Mouse (Mus musculus) limb, embryonic 13.5 days (tissue): ENCODE measurements around the gene Agxt2. TPM values are rescaled to one million over a fixed set of nuclear protein-coding genes. Genes with fewer than 3 reads are reported as not detected.

Experiments used
- ATAC-seq: fragments of 200-750 bp; cut with Nextera tagmentation; 2 replicates; pipeline ENCODE4 v1.8.0; 2017; ENCODE audit warnings: low read depth, moderate number of reproducible peaks, moderate TSS enrichment; ENCODE audit not compliant: low FRiP score
- H3K27ac ChIP-seq: fragments of 300-500 bp; sonication (generic); 2 replicates; pipeline ENCODE4 v1.5.1; 2015; ENCODE audit warnings: inconsistent platforms, mild to moderate bottlenecking, moderate library complexity
- H3K27me3 ChIP-seq: fragments of 300-500 bp; sonication (generic); 2 replicates; pipeline ENCODE4 v1.6.1; 2015; ENCODE audit warnings: mild to moderate bottlenecking, inconsistent platforms
- H3K36me3 ChIP-seq: fragments of 300-500 bp; sonication (generic); 2 replicates; pipeline ENCODE4 v1.6.1; 2015; ENCODE audit warnings: inconsistent platforms, mild to moderate bottlenecking, moderate library complexity
- H3K4me1 ChIP-seq: fragments of 300-500 bp; sonication (generic); 2 replicates; pipeline ENCODE4 v1.6.1; 2015; ENCODE audit warnings: inconsistent platforms
- H3K4me2 ChIP-seq: fragments of 300-500 bp; sonication (generic); replicated peaks from 2 replicates; pipeline ENCODE4 v1.6.1; 2015; ENCODE audit warnings: inconsistent platforms, mild to moderate bottlenecking, moderate library complexity
- H3K4me3 ChIP-seq: fragments of 300-500 bp; sonication (generic); 2 replicates; pipeline ENCODE4 v1.5.1; 2015; ENCODE audit warnings: moderate library complexity, mild to moderate bottlenecking, inconsistent platforms
- H3K9ac ChIP-seq: fragments of 300-500 bp; sonication (generic); 2 replicates; pipeline ENCODE4 v1.6.1; 2015; ENCODE audit warnings: mild to moderate bottlenecking, inconsistent platforms
- H3K9me3 ChIP-seq: fragments of 300-500 bp; sonication (generic); 2 replicates; pipeline ENCODE4 v1.6.1; 2016; ENCODE audit warnings: inconsistent platforms
- WGBS: fragments of 180-500 bp; shearing (Covaris S2); methylation state at CpG from one replicate; pipeline ENCODE4 v1.1.7; 2015; 5-methylcytosine and 5-hydroxymethylcytosine counted together
- polyA plus RNA-seq: library from polyadenylated mRNA; unstranded; fragments of >200 nt; fragmentation: Nextera tagmentation; extraction: Ambion mirVana; gene quantifications from 2 replicates; pipeline ENCODE4 v1.2.1, GENCODE M21; 2015

The Agxt2 gene
- not detected in 2 replicates for polyA plus RNA-seq

DNA sequence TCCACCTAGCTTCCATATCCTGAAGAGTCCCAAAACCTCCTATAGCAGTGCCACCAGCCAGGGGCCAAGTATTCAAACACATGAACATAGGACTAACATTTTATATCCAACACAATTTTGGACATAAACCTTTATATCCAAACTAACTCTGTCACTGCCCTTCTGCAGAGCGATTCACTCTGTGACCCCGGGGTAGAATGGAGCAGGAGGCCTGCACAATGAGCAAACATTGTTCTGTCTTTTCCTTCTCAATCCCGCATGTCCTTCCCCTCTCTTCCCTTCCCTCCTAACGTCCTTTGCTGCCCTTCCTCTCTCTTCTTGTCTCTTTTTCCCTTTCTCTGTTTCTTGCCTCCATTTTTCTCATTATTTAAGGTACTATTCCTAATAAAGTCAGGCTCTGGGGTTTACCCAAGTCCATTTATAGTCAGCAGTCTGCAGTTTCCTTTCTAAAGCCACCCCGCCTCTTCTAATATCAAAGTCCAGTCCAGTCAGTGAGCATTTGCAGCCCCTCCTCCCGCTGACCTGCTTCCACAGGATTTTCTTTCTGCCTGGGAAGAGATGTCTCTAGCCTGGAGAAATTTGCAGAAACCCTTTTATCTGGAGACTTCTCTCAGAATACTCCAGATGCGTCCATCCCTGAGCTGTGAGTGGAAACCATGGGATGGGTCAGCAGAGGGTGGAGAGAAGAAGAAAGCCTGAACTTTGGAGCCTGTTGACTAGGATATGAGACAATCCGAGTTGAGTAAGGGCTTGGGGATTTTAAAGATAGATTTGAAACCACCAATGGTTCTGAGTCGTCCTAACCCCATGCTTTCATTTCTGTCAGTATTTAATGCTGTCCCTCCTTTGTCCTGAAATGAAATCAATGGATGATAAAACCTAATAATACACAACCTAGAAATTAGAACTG lies at the start of gene Agxt2:
TSS of gene Agxt2 (plus strand) at position 494 of the 910 bp plus-strand sequence.
- WGBS, result 81% methylated on average over 9 of the region's 9 CpGs
- no peak within 1 kb of the TSS for H3K27ac ChIP-seq
- no peaks in the 10 kb centered on the region for H3K4me1 ChIP-seq
- no peaks in the 10 kb centered on the region for H3K9me3 ChIP-seq
- H3K36me3 ChIP-seq, result no peaks in the 10 kb centered on the region
- no peak for ATAC-seq
- no peak within 1 kb of the TSS for H3K4me2 ChIP-seq
- no peaks in the 10 kb centered on the region for H3K27me3 ChIP-seq
- no peak within 1 kb of the TSS for H3K4me3 ChIP-seq
- H3K9ac ChIP-seq, result no peak within 1 kb of the TSS

DNA sequence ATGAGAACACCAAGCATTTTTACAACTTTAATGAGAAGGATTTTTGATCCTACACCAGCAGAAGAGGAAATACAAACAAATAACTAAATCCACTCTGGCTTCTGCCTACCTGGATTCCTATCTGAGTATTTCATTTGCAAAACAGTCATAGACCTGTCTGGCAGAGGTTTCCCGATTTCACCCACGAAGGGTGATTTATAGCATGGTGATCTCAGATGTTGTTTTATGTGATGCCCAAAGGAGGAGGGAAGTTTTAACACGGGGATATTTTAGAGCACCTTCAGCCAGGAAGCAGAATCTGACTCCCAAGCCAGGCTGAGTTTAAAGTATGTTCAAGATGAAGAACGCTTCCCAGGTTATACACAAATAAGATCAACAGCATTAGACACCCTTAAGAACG lies 46.5 kb upstream of the Agxt2 start:
- H3K27me3 ChIP-seq, result no peaks in the 10 kb centered on the region
- H3K27ac ChIP-seq, result no peak overlapping the region
- H3K4me3 ChIP-seq, result no peak overlapping the region
- no peak for ATAC-seq
- H3K4me1 ChIP-seq, result no peaks in the 10 kb centered on the region
- H3K9me3 ChIP-seq, result no peaks in the 10 kb centered on the region
- H3K9ac ChIP-seq, result no peak overlapping the region
- WGBS, result 69% methylated on average over 5 of the region's 5 CpGs
- no peak overlapping the region for H3K4me2 ChIP-seq
- no peaks in the 10 kb centered on the region for H3K36me3 ChIP-seq

DNA sequence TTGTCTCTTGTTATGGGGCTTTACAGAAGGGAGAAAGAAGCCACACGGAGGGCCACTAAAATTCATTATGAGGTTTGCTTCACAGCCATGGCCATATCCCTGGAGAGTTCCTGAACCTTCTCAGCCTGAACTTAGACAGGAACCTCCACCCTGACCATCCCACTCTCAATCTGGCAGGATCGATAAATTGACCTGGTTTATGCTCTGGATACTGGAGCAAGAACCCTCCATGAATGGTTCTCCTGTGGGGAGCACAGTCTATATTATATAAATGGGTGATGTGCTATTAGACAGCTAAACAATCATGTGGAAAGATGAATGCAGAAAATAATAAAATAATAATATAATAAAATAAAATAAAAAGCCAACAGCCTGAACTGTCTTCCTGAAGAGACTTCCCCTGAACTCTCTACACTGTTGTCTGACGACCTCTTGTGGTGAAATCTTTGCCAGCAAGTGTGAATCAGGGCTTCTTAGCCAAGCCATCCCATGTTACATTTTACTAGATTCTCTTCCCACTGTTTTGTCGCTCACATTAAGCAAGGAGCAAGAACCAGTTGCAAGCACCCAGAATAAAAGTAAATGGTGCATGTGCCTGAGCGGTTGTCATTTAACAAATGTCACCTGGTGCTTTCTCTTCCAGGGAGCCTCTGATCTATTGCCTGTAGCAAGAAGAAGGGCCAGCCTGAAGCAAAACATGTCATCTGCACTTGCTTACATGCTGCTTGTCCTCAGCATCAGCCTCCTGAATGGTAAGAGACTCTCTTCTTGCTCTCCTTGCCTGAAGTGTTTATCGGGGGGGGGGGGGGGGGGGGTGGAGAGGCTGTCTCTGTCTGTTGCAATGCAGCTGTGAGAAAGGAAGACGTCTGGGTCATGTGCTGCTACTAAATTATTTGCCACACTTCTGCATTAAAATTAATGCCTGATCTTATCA lies 44.5 kb upstream of the Agxt2 start:
- H3K36me3 ChIP-seq, result no peaks in the 10 kb centered on the region
- no peaks in the 10 kb centered on the region for H3K4me1 ChIP-seq
- 54% methylated on average over 7 of the region's 7 CpGs for WGBS
- H3K27me3 ChIP-seq, result no peaks in the 10 kb centered on the region
- H3K4me2 ChIP-seq, result no peak overlapping the region
- no peaks in the 10 kb centered on the region for H3K9me3 ChIP-seq
- H3K9ac ChIP-seq, result no peak overlapping the region
- peak; percentile 48; the same call in 1 of the 2 replicates for ATAC-seq
- no peak overlapping the region for H3K27ac ChIP-seq
- H3K4me3 ChIP-seq, result no peak overlapping the region

DNA sequence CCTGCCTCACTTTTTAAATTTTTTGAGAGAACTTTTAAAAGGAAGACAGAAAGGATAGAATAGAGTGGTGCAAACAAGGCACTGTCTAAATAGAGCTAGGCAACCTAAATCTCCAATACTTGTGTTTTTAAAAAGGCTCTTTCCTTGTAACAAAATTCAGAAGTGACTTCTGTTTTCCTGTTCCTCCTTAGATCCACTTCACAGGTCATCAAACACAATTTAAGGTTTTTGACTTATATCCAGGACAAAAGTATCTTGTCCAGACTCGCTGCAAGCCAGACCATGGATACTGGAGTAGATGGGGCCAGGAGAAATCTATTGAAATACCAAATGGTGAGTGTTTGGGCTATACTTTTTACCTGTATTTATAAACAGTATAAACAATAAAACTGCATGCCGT lies 33.3 kb upstream of the Agxt2 start, which contains the start of gene Gm21973:
TSS of gene Gm21973 (plus strand) at position 301 of the 400 bp plus-strand sequence.
- Histone ChIP-seq H3K4me1 (no peaks in the 10 kb centered on the region), H3K9ac (no peak within 1 kb of the TSS), H3K4me3 (no peak within 1 kb of the TSS), H3K36me3 (no peaks in the 10 kb centered on the region), H3K27me3 (no peaks in the 10 kb centered on the region), H3K9me3 (no peaks in the 10 kb centered on the region), H3K4me2 (no peak within 1 kb of the TSS), H3K27ac (no peak within 1 kb of the TSS)
- ATAC-seq, result no peak
- WGBS, result 88% methylated on average over 2 of the region's 2 CpGs

DNA sequence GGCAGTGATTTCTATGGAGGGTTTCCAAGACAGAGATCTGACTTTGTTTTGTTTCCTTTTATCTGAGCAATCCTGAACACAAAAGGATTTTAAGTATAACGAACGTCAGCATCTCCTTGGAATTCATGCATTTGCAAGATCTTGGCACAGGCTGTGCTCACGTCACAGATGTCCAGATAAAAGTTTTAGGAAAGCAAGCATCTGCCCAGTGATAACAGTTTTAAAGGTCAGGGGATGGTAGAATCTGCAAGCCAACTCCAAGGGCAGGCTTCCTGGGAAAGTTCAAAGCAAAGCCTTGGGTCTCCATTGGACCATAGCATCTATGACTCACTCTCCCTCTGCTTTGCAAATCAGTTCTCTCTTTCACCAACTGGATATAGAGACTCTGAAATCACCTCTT lies 27.7 kb upstream of the Agxt2 start:
- no peaks in the 10 kb centered on the region for H3K27me3 ChIP-seq
- no peak for ATAC-seq
- no peak overlapping the region for H3K4me3 ChIP-seq
- H3K27ac ChIP-seq, result no peak overlapping the region
- H3K9ac ChIP-seq, result no peak overlapping the region
- WGBS, result 86% methylated on average over 3 of the region's 3 CpGs
- H3K4me2 ChIP-seq, result no peak overlapping the region
- no peaks in the 10 kb centered on the region for H3K4me1 ChIP-seq
- H3K36me3 ChIP-seq, result no peaks in the 10 kb centered on the region
- H3K9me3 ChIP-seq, result no peaks in the 10 kb centered on the region

DNA sequence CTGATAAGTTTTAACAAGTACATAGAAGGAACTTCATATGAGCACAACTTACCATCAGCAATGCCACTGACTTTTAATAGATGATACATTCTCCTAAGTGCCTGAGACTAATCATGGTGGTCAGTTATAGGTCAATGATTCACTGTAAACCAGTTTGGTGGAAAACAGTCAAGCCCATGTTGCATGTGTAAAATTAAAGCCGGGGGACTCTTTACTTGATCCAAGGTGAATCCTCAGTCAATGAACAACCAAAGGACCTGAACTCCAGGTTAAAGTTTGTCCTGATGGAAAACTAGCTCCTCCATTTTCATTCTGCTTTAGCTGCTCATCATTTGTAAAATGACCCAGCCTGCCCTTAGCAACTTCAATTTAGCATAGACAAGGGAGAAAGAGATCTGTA lies 25.8 kb upstream of the Agxt2 start:
- H3K4me1 ChIP-seq, result no peaks in the 10 kb centered on the region
- H3K4me3 ChIP-seq, result no peak overlapping the region
- no peak overlapping the region for H3K9ac ChIP-seq
- no peak overlapping the region for H3K27ac ChIP-seq
- ATAC-seq, result no peak
- H3K36me3 ChIP-seq, result no peaks in the 10 kb centered on the region
- no peak overlapping the region for H3K4me2 ChIP-seq
- 88% methylated on average over 1 of the region's 1 CpGs for WGBS
- no peaks in the 10 kb centered on the region for H3K9me3 ChIP-seq
- no peaks in the 10 kb centered on the region for H3K27me3 ChIP-seq

DNA sequence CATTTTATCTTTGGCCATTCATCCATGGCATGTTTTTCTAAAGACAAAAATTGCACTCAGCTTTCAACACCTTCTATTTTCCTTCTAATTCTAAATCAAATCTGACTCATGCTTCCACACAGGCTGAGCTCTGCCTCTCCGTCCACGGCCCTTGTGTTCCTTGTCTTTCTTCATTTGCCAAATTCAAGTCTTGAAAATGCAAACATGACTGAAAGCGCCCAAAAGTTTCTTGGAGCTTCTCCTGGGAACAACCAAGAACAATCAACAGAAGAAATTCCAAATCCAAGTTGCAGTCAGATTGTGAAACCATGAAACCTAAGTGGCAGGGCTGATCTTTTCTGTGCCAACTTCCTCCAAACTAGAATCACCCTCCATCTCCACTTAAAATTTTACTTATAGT lies 19.7 kb upstream of the Agxt2 start:
- WGBS, result 89% methylated on average over 3 of the region's 3 CpGs
- no peaks in the 10 kb centered on the region for H3K27me3 ChIP-seq
- H3K36me3 ChIP-seq, result no peaks in the 10 kb centered on the region
- H3K9me3 ChIP-seq, result no peaks in the 10 kb centered on the region
- no peak overlapping the region for H3K4me3 ChIP-seq
- H3K4me2 ChIP-seq, result no peak overlapping the region
- H3K4me1 ChIP-seq, result no peaks in the 10 kb centered on the region
- no peak overlapping the region for H3K9ac ChIP-seq
- H3K27ac ChIP-seq, result no peak overlapping the region
- ATAC-seq, result no peak

DNA sequence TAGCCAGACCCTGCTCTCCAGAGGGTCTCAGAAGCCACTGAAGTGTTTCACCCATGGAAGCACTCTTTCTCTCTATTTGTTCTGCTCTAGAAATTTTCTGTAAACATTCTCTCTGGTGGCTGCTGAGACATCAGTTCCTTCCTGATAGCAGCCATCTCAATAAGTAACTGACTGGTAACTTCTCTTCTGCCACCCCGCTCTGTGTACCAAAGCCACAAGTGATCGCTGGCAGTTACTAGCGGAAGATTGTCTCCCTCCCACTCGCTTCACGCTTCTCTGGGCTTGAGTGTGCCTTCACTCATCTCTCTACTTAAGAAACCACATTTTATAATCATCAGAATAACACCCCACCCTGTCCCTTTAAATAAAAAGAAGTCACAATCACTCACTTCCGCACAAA lies 11.3 kb upstream of the Agxt2 start:
- Histone ChIP-seq H3K36me3 (no peaks in the 10 kb centered on the region), H3K9me3 (no peaks in the 10 kb centered on the region), H3K27me3 (no peaks in the 10 kb centered on the region), H3K4me2 (no peak overlapping the region), H3K27ac (no peak overlapping the region), H3K9ac (no peak overlapping the region), H3K4me3 (no peak overlapping the region), H3K4me1 (no peaks in the 10 kb centered on the region)
- 85% methylated on average over 6 of the region's 6 CpGs for WGBS
- no peak for ATAC-seq

DNA sequence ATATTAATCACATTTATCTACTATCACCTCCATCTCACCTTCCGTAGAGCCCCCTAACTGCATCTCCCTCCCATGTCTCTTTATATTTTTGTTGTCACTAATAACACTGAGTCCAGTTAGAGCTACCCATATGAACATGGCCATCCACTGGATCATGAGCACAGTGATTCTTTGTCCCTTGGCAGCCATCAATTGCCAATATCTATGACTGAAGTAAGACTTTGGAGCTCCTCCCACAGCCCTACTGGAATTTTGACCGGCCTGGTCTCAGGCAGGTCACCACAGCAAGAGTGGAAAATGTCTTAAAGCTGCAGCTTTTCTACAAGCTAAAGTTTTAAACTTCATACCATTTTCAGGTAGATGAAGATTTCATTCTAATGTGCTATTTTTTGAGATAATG lies 8.0 kb downstream of the Agxt2 start:
- 85% methylated on average over 2 of the region's 2 CpGs for WGBS
- Histone ChIP-seq H3K4me1 (no peaks in the 10 kb centered on the region), H3K9me3 (no peaks in the 10 kb centered on the region), H3K36me3 (no peaks in the 10 kb centered on the region), H3K9ac (no peak overlapping the region), H3K27me3 (no peaks in the 10 kb centered on the region), H3K4me2 (no peak overlapping the region), H3K4me3 (no peak overlapping the region), H3K27ac (no peak overlapping the region)
- ATAC-seq, result no peak

DNA sequence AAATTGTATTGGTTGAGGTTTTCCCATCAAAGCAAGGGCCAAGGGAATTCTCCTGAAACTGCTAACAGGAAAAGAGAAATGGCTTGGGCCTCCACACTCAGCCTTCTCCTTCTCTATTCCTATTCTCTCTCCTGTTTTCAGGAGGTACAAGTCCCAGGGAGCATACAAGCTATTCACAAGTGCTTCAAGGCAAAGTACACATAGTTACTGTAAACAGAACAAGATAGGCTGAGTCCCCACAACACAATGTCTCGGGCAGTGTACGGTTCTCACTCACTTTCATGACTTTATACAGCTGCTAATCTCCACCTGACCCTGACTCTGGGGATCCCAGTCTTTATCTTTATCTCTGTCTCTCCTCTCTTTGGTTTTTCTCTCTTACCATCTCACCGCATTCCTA lies 17.1 kb downstream of the Agxt2 start:
- Histone ChIP-seq H3K4me1 (no peaks in the 10 kb centered on the region), H3K27me3 (no peaks in the 10 kb centered on the region), H3K27ac (no peak overlapping the region), H3K36me3 (no peaks in the 10 kb centered on the region), H3K9ac (no peak overlapping the region), H3K4me2 (no peak overlapping the region), H3K4me3 (no peak overlapping the region), H3K9me3 (no peaks in the 10 kb centered on the region)
- WGBS, result 82% methylated on average over 3 of the region's 3 CpGs
- ATAC-seq, result no peak

DNA sequence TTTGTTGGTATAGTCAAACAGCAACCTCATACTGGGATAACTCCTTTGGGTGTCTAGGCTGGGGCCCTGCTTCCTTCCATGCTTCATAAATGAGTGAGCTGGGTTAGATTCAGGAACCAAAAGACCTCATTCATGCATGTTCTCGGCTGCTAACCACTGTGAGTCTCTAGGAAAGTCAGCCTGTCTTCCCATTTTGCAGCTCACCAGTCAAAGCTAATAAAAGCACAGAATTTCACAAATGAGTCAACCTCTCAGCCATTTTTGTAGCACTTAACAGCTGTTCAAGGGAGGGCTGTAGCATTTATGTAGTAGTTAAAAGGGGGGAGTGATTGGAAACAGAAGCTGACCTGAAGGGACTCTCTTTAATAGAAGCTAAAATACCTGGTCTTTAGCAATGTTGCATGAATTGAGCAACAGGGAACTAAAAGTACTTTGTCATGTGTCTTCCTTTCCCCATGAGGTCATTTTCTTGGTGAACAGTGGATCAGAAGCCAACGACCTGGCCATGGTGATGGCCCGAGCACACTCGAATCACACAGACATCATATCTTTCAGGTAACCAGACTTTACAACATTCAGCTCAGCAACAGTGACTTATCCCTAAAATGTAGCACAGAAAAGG lies 20.1 kb downstream of the Agxt2 start:
- no peaks in the 10 kb centered on the region for H3K9me3 ChIP-seq
- WGBS, result 44% methylated on average over 4 of the region's 4 CpGs
- H3K36me3 ChIP-seq, result no peaks in the 10 kb centered on the region
- H3K27ac ChIP-seq, result no peak overlapping the region
- no peak overlapping the region for H3K4me3 ChIP-seq
- no peaks in the 10 kb centered on the region for H3K27me3 ChIP-seq
- no peaks in the 10 kb centered on the region for H3K4me1 ChIP-seq
- H3K4me2 ChIP-seq, result no peak overlapping the region
- no peak overlapping the region for H3K9ac ChIP-seq
- ATAC-seq, result peak; percentile 48; the same call in 1 of the 2 replicates
